Mouse (Mus musculus) stomach, embryonic 14.5 days (tissue): ENCODE data around the gene Sppl2c. TPM values are rescaled to one million over a fixed set of nuclear protein-coding genes. Genes with fewer than 3 reads are reported as not detected.
"Not testable (repeated sequence)": the region's sequence is repeated elsewhere in the genome, so short reads cannot be mapped to it uniquely, and the experiment has no call there.

ENCODE experiments used
- ATAC-seq: fragments of 200-750 bp; cut with Nextera tagmentation; 2 replicates; pipeline ENCODE4 v1.8.0; 2017; ENCODE audit warnings: low read depth, moderate TSS enrichment; ENCODE audit not compliant: insufficient number of reproducible peaks, insufficient read depth, low FRiP score
- H3K27ac ChIP-seq: fragments of 300-500 bp; sonication (generic); 2 replicates; pipeline ENCODE4 v1.5.1; 2014; ENCODE audit warnings: mild to moderate bottlenecking, low read length, moderate library complexity, mixed read lengths
- H3K27me3 ChIP-seq: fragments of 300-500 bp; sonication (generic); 2 replicates; pipeline ENCODE4 v1.6.1; 2014; ENCODE audit warnings: low read length, control low read depth, mixed read lengths; ENCODE audit not compliant: control insufficient read depth, insufficient read depth
- H3K36me3 ChIP-seq: fragments of 300-500 bp; sonication (generic); 2 replicates; pipeline ENCODE4 v1.6.1; 2014; ENCODE audit warnings: mild to moderate bottlenecking, control low read depth, low read length, moderate library complexity, mixed read lengths; ENCODE audit not compliant: control insufficient read depth, insufficient read depth
- H3K4me1 ChIP-seq: fragments of 300-500 bp; sonication (generic); 2 replicates; pipeline ENCODE4 v1.6.1; 2014; ENCODE audit warnings: low read length, control low read depth, mixed read lengths; ENCODE audit not compliant: control insufficient read depth, insufficient read depth
- H3K4me2 ChIP-seq: fragments of 300-500 bp; sonication (generic); replicated peaks from 2 replicates; pipeline ENCODE4 v1.6.1; 2014; ENCODE audit warnings: low read depth, low read length, control low read depth
- H3K4me3 ChIP-seq: fragments of 300-500 bp; sonication (generic); 2 replicates; pipeline ENCODE4 v1.5.1; 2014; ENCODE audit warnings: low read depth, low read length, control low read depth
- H3K9ac ChIP-seq: fragments of 300-500 bp; sonication (generic); replicated peaks from 2 replicates; pipeline ENCODE4 v1.6.1; 2014; ENCODE audit warnings: low read depth, mild to moderate bottlenecking, control low read depth, low read length, moderate library complexity, mixed read lengths
- H3K9me3 ChIP-seq: fragments of 300-500 bp; sonication (generic); 2 replicates; pipeline ENCODE4 v1.6.1; 2016; ENCODE audit warnings: low read depth, low read length, control low read depth; ENCODE audit not compliant: control insufficient read depth
- WGBS: fragments of 180-500 bp; shearing (Covaris S2); extraction: QIAGEN DNeasy Blood & Tissue Kit; methylation state at CpG from one replicate; pipeline ENCODE4 v1.1.7; 2014; 5-methylcytosine and 5-hydroxymethylcytosine counted together
- polyA plus RNA-seq: library from polyadenylated mRNA; unstranded; fragments of >200 nt; fragmentation: Nextera tagmentation; extraction: Ambion mirVana; gene quantifications from 2 replicates; pipeline ENCODE4 v1.2.1, GENCODE M21; 2014

Gene Sppl2c
- polyA plus RNA-seq, 1 experiment from 2014 or later: not detected

- H3K27me3 ChIP-seq: no peaks in the 10 kb centered on the region
- H3K27ac ChIP-seq: no peak overlapping the region
- 78% methylated on average over 4 of the region's 4 CpGs for WGBS
- no peak overlapping the region for H3K4me2 ChIP-seq
- no peak for ATAC-seq
- H3K9ac ChIP-seq: no peak overlapping the region
- no peak overlapping the region for H3K4me3 ChIP-seq
- no peaks in the 10 kb centered on the region for H3K36me3 ChIP-seq
- H3K9me3 ChIP-seq: 0 out of 2 replicates have a peak, but pooled peaks cover 3% of the 10 kb centered on the region
- H3K4me1 ChIP-seq: no peaks in the 10 kb centered on the region
These were observed 20.4 kb downstream of the Sppl2c start for GRCm38 (mm10) chr11:104206573-104206972.

DNA sequence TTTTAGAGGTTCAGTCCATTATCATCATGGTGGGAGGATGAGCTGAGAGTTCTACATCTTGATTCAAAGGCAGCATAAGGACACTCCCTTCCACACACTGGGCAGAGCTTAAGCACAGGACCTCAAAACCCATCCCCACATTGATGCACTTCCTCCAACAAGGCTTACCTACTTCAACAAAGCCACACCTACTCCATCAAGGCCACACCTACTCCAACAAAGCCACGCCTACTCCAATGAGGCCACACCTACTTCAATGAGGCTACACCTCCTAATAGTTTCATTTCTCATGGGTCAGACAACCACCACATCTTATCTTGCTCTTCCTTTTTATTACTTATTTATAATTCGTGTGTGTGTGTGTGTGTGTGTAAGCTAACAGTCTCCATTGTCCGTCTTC lies 22.9 kb downstream of the Sppl2c start:
- no peaks in the 10 kb centered on the region for H3K27me3 ChIP-seq

DNA sequence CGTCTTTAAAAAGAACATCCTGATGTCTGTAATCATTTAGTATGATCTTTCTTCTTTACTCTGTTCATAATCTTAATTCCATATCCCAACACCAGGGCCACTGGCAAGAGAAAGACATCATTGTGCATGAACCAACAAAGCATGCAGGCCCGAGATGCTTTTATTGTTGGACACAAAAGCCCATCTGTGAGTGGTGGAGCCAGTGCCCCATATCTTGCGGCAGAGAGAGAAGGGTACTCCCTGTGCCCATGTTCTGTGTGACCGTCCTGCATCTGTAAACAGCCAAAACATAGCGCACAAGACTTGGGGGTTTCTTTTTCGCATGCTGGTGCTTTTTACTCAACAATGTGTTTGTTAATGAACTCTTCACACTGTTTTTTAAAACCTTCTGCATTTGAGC lies 25.1 kb downstream of the Sppl2c start:
- ATAC-seq: no peak
- Histone ChIP-seq H3K27ac (no peak overlapping the region), H3K4me2 (no peak overlapping the region), H3K36me3 (no peaks in the 10 kb centered on the region), H3K27me3 (no peaks in the 10 kb centered on the region), H3K4me1 (no peaks in the 10 kb centered on the region), H3K9ac (no peak overlapping the region), H3K9me3 (no peaks in the 10 kb centered on the region), H3K4me3 (no peak overlapping the region)
- WGBS: 88% methylated on average over 6 of the region's 6 CpGs

More for the DNA sequence above, 22.9 kb downstream of the Sppl2c start:
- 75% methylated on average over 3 of the region's 3 CpGs for WGBS
- Histone ChIP-seq H3K27ac (no peak overlapping the region), H3K4me1 (no peaks in the 10 kb centered on the region), H3K9ac (no peak overlapping the region), H3K36me3 (no peaks in the 10 kb centered on the region), H3K4me3 (no peak overlapping the region), H3K4me2 (no peak overlapping the region), H3K9me3 (no peaks in the 10 kb centered on the region)
- ATAC-seq: no peak

- not testable (repeated sequence) for H3K9me3 ChIP-seq, H3K9ac ChIP-seq, H3K4me1 ChIP-seq, H3K27ac ChIP-seq, H3K4me2 ChIP-seq, ATAC-seq, H3K4me3 ChIP-seq, H3K36me3 ChIP-seq, H3K27me3 ChIP-seq
- 98% methylated on average over 5 of the region's 5 CpGs for WGBS
These were observed 28.0 kb downstream of the Sppl2c start for GRCm38 (mm10) chr11:104214128-104214527.

DNA sequence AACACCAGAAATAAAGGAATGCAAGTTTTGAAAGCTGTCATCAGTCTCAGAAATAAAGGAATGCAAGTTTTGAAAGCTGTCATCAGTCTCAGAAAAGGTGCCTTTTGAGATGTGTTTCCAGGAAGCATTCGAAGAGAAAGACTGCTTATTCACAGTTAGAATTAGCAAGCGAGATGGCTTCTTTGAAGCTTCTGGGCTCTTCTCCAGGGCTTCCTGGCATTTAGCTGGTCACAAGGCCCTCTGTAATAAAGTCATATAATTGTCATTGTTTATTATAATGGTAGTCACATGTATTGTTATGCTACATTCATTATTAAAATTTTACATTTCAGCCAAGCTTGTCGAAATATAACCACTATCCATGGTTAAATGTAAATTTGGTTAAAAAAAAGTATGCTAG lies 31.9 kb downstream of the Sppl2c start:
- no peak overlapping the region for H3K4me3 ChIP-seq
- no peak overlapping the region for H3K4me2 ChIP-seq
- no peak overlapping the region for H3K27ac ChIP-seq
- no peaks in the 10 kb centered on the region for H3K36me3 ChIP-seq
- no peaks in the 10 kb centered on the region for H3K9me3 ChIP-seq
- 83% methylated on average over 3 of the region's 3 CpGs for WGBS
- H3K27me3 ChIP-seq: no peaks in the 10 kb centered on the region
- ATAC-seq: no peak
- H3K9ac ChIP-seq: no peak overlapping the region
- H3K4me1 ChIP-seq: no peaks in the 10 kb centered on the region

DNA sequence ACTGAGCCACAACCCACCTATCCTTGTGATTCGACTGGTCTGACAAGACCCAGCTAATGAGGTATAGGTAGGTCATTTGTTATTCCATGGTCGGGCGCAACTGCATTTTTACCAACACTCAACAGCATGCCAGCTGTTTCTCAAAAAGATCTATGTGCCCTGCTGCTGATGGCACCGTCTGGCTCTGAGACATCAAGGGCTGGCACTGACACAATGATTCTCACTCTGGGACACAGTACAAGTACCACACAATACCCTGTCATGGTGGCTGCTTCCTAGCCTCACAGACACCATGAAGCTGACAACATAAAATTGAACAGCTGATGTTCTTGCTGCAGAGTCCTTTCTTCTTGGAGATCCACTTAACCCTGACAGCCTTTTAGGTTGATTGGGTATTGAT lies 34.2 kb downstream of the Sppl2c start:
- H3K9ac ChIP-seq: no peak overlapping the region
- no peak overlapping the region for H3K27ac ChIP-seq
- no peaks in the 10 kb centered on the region for H3K36me3 ChIP-seq
- 83% methylated on average over 4 of the region's 4 CpGs for WGBS
- no peaks in the 10 kb centered on the region for H3K4me1 ChIP-seq
- H3K9me3 ChIP-seq: no peaks in the 10 kb centered on the region
- no peak overlapping the region for H3K4me3 ChIP-seq
- no peak for ATAC-seq
- H3K27me3 ChIP-seq: no peaks in the 10 kb centered on the region
- no peak overlapping the region for H3K4me2 ChIP-seq

DNA sequence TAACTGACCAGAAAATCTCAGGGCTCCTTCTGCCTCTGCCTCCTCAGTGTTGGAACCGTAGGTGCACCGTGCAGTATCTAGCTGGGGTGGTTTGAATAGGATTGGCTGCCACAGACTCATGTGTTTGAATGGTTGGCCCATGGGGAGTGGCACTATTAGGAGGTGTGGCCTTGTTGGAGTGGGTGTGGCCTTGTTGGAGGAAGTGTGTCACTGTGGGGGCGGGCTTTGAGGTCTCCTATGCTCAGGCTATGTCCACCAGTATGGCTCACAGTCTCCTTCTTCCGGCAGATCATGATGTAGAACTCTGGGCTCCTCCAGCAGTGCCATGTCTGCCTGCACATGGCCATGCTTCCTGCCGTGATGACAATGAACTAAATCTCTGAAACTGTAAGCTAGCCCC lies 35.6 kb downstream of the Sppl2c start:
- H3K9ac ChIP-seq: no peak overlapping the region
- no peaks in the 10 kb centered on the region for H3K36me3 ChIP-seq
- WGBS: 77% methylated on average over 5 of the region's 5 CpGs
- ATAC-seq: no peak
- H3K27me3 ChIP-seq: no peaks in the 10 kb centered on the region
- no peak overlapping the region for H3K4me2 ChIP-seq
- H3K4me3 ChIP-seq: no peak overlapping the region
- no peaks in the 10 kb centered on the region for H3K9me3 ChIP-seq
- no peaks in the 10 kb centered on the region for H3K4me1 ChIP-seq
- no peak overlapping the region for H3K27ac ChIP-seq

GRCm38 (mm10) chr11:104223301-104223700 lies 37.2 kb downstream of the Sppl2c start:
- H3K9ac ChIP-seq: no peak overlapping the region
- no peaks in the 10 kb centered on the region for H3K27me3 ChIP-seq
- WGBS: 74% methylated on average over 9 of the region's 9 CpGs
- no peaks in the 10 kb centered on the region for H3K9me3 ChIP-seq
- H3K4me1 ChIP-seq: no peaks in the 10 kb centered on the region
- H3K27ac ChIP-seq: no peak overlapping the region
- H3K36me3 ChIP-seq: no peaks in the 10 kb centered on the region
- no peak for ATAC-seq
- no peak overlapping the region for H3K4me3 ChIP-seq
- no peak overlapping the region for H3K4me2 ChIP-seq

- no peaks in the 10 kb centered on the region for H3K36me3 ChIP-seq
- no peak overlapping the region for H3K9ac ChIP-seq
- no peak overlapping the region for H3K4me2 ChIP-seq
- ATAC-seq: no peak
- H3K27me3 ChIP-seq: peaks cover 17% of the 10 kb centered on the region; the same call in 1 of the 2 replicates
- H3K9me3 ChIP-seq: no peaks in the 10 kb centered on the region
- no peak overlapping the region for H3K27ac ChIP-seq
- no peak overlapping the region for H3K4me3 ChIP-seq
- 76% methylated on average over 4 of the region's 4 CpGs for WGBS
- peaks cover 13% of the 10 kb centered on the region; the same call in 1 of the 2 replicates for H3K4me1 ChIP-seq
These were observed 43.3 kb downstream of the Sppl2c start for GRCm38 (mm10) chr11:104229391-104229790.
